Mouse (Mus musculus): ENCODE results near the gene Fam227b. TPM values are rescaled to one million over a fixed set of nuclear protein-coding genes. Genes with fewer than 3 reads are reported as not detected.

The Fam227b gene
- total and polyA plus RNA-seq, 2 experiments, result not detected

GRCm38 (mm10) chr2:126090432-126090831 lies 61.4 kb downstream of the Fam227b start:
- Histone ChIP-seq H3K9ac (ENCODE audit: low read depth, low read length) (no peak overlapping the region), H3K36me3 (ENCODE audit: control insufficient read depth, insufficient read depth, low read length) (no peaks in the 10 kb centered on the region), H3K27ac (replicated peaks; ENCODE audit: insufficient read depth, low read depth, low read length) (no peak overlapping the region), H3K27me3 (ENCODE audit: control insufficient read depth, insufficient read depth, low read length) (no peaks in the 10 kb centered on the region), H3K4me3 (ENCODE audit: insufficient read depth, low read depth, low read length) (no peak overlapping the region), H3K4me1 (ENCODE audit: control insufficient read depth, insufficient read depth, low read length) (no peaks in the 10 kb centered on the region), H3K79me2 (ENCODE audit: control insufficient read depth, insufficient read depth, low read length) (no peaks in the 10 kb centered on the region)
- WGBS, result 71% methylated on average over 5 of the region's 5 CpGs
- no peak for TF ChIP-seq CTCF (IDR thresholded peaks at IDR 0.05; ENCODE audit: low read depth, low read length)
- no peak for TF ChIP-seq POLR2A (IDR thresholded peaks at IDR 0.05; ENCODE audit: extremely low read depth, insufficient read depth, low read length)
- DNase-seq (ENCODE audit: extremely low read depth, low read depth, low spot score), result no peak

- Histone ChIP-seq H3K27ac (replicated peaks; ENCODE audit: insufficient read depth, low read depth, low read length) (no peak overlapping the region), H3K27me3 (ENCODE audit: control insufficient read depth, insufficient read depth, low read length) (0 out of 2 replicates have a peak, but pooled peaks cover 2% of the 10 kb centered on the region), H3K79me2 (ENCODE audit: control insufficient read depth, insufficient read depth, low read length) (no peaks in the 10 kb centered on the region), H3K9ac (ENCODE audit: low read depth, low read length) (no peak overlapping the region), H3K36me3 (ENCODE audit: control insufficient read depth, insufficient read depth, low read length) (no peaks in the 10 kb centered on the region), H3K4me3 (ENCODE audit: insufficient read depth, low read depth, low read length) (no peak overlapping the region), H3K4me1 (ENCODE audit: control insufficient read depth, insufficient read depth, low read length) (no peaks in the 10 kb centered on the region)
- 76% methylated on average over 8 of the region's 8 CpGs for WGBS
- no peak for DNase-seq (ENCODE audit: extremely low read depth, low read depth, low spot score)
- TF ChIP-seq POLR2A (IDR thresholded peaks at IDR 0.05; ENCODE audit: extremely low read depth, insufficient read depth, low read length) (no peak), CTCF (IDR thresholded peaks at IDR 0.05; ENCODE audit: low read depth, low read length) (no peak)
Observed at GRCm38 (mm10) chr2:126086187-126086586, 65.6 kb downstream of the Fam227b start.

- Histone ChIP-seq H3K4me1 (ENCODE audit: control insufficient read depth, insufficient read depth, low read length) (no peaks in the 10 kb centered on the region), H3K27ac (replicated peaks; ENCODE audit: insufficient read depth, low read depth, low read length) (no peak overlapping the region), H3K36me3 (ENCODE audit: control insufficient read depth, insufficient read depth, low read length) (no peaks in the 10 kb centered on the region), H3K27me3 (ENCODE audit: control insufficient read depth, insufficient read depth, low read length) (0 out of 2 replicates have a peak, but pooled peaks cover 2% of the 10 kb centered on the region), H3K9ac (ENCODE audit: low read depth, low read length) (no peak overlapping the region), H3K4me3 (ENCODE audit: insufficient read depth, low read depth, low read length) (no peak overlapping the region), H3K79me2 (ENCODE audit: control insufficient read depth, insufficient read depth, low read length) (no peaks in the 10 kb centered on the region)
- WGBS, result 76% methylated on average over 3 of the region's 3 CpGs
- no peak for DNase-seq (ENCODE audit: extremely low read depth, low read depth, low spot score)
- TF ChIP-seq POLR2A (IDR thresholded peaks at IDR 0.05; ENCODE audit: extremely low read depth, insufficient read depth, low read length), result no peak
- no peak for TF ChIP-seq CTCF (IDR thresholded peaks at IDR 0.05; ENCODE audit: low read depth, low read length)
Observed at GRCm38 (mm10) chr2:126084326-126084725, 67.5 kb downstream of the Fam227b start.

- H3K4me3 ChIP-seq (ENCODE audit: insufficient read depth, low read depth, low read length), result no peak overlapping the region
- H3K27me3 ChIP-seq (ENCODE audit: control insufficient read depth, insufficient read depth, low read length), result no peaks in the 10 kb centered on the region
- no peak overlapping the region for H3K27ac ChIP-seq (replicated peaks; ENCODE audit: insufficient read depth, low read depth, low read length)
- TF ChIP-seq CTCF (IDR thresholded peaks at IDR 0.05; ENCODE audit: low read depth, low read length) (no peak), POLR2A (IDR thresholded peaks at IDR 0.05; ENCODE audit: extremely low read depth, insufficient read depth, low read length) (no peak)
- DNase-seq (ENCODE audit: extremely low read depth, low read depth, low spot score), result no peak
- no peaks in the 10 kb centered on the region for H3K4me1 ChIP-seq (ENCODE audit: control insufficient read depth, insufficient read depth, low read length)
- no peak overlapping the region for H3K9ac ChIP-seq (ENCODE audit: low read depth, low read length)
- no peaks in the 10 kb centered on the region for H3K36me3 ChIP-seq (ENCODE audit: control insufficient read depth, insufficient read depth, low read length)
- H3K79me2 ChIP-seq (ENCODE audit: control insufficient read depth, insufficient read depth, low read length), result no peaks in the 10 kb centered on the region
- WGBS, result 68% methylated on average over 2 of the region's 2 CpGs
Observed at GRCm38 (mm10) chr2:126079086-126079485, 72.7 kb downstream of the Fam227b start.

GRCm38 (mm10) chr2:126076506-126076905 lies 75.3 kb downstream of the Fam227b start:
- H3K4me3 ChIP-seq (ENCODE audit: insufficient read depth, low read depth, low read length), result no peak overlapping the region
- TF ChIP-seq POLR2A (IDR thresholded peaks at IDR 0.05; ENCODE audit: extremely low read depth, insufficient read depth, low read length) (no peak), CTCF (IDR thresholded peaks at IDR 0.05; ENCODE audit: low read depth, low read length) (no peak)
- no peak overlapping the region for H3K27ac ChIP-seq (replicated peaks; ENCODE audit: insufficient read depth, low read depth, low read length)
- no peaks in the 10 kb centered on the region for H3K36me3 ChIP-seq (ENCODE audit: control insufficient read depth, insufficient read depth, low read length)
- no peak overlapping the region for H3K9ac ChIP-seq (ENCODE audit: low read depth, low read length)
- H3K27me3 ChIP-seq (ENCODE audit: control insufficient read depth, insufficient read depth, low read length), result no peaks in the 10 kb centered on the region
- DNase-seq (ENCODE audit: extremely low read depth, low read depth, low spot score), result no peak
- WGBS, result 93% methylated on average over 6 of the region's 6 CpGs
- H3K79me2 ChIP-seq (ENCODE audit: control insufficient read depth, insufficient read depth, low read length), result no peaks in the 10 kb centered on the region
- H3K4me1 ChIP-seq (ENCODE audit: control insufficient read depth, insufficient read depth, low read length), result no peaks in the 10 kb centered on the region

- H3K27ac ChIP-seq (replicated peaks; ENCODE audit: insufficient read depth, low read depth, low read length), result no peak overlapping the region
- 83% methylated on average over 4 of the region's 4 CpGs for WGBS
Observed at GRCm38 (mm10) chr2:126073744-126074143, 78.1 kb downstream of the Fam227b start.

More at GRCm38 (mm10) chr2:126073744-126074143, 78.1 kb downstream of the Fam227b start:
- TF ChIP-seq POLR2A (IDR thresholded peaks at IDR 0.05; ENCODE audit: extremely low read depth, insufficient read depth, low read length) (no peak), CTCF (IDR thresholded peaks at IDR 0.05; ENCODE audit: low read depth, low read length) (no peak)
- no peak overlapping the region for H3K4me3 ChIP-seq (ENCODE audit: insufficient read depth, low read depth, low read length)
- no peaks in the 10 kb centered on the region for H3K36me3 ChIP-seq (ENCODE audit: control insufficient read depth, insufficient read depth, low read length)
- H3K79me2 ChIP-seq (ENCODE audit: control insufficient read depth, insufficient read depth, low read length), result no peaks in the 10 kb centered on the region
- H3K9ac ChIP-seq (ENCODE audit: low read depth, low read length), result no peak overlapping the region
- DNase-seq (ENCODE audit: extremely low read depth, low read depth, low spot score), result peak; percentile 23
- H3K4me1 ChIP-seq (ENCODE audit: control insufficient read depth, insufficient read depth, low read length), result no peaks in the 10 kb centered on the region
- no peaks in the 10 kb centered on the region for H3K27me3 ChIP-seq (ENCODE audit: control insufficient read depth, insufficient read depth, low read length)
